Mouse (Mus musculus) bone marrow macrophage, adult 2 months (primary cell): ENCODE results near the gene Rgp1. TPM values are rescaled to one million over a fixed set of nuclear protein-coding genes. Genes with fewer than 3 reads are reported as not detected.
A peak's percentile ranks its signal among the peaks of the same experiment; 100 is the strongest.

Source experiments
- H3K27ac ChIP-seq: 2 replicates; pipeline ENCODE4 v1.5.1; 2012; ENCODE audit warnings: low read depth, low read length; ENCODE audit not compliant: insufficient read depth
- H3K4me1 ChIP-seq: 2 replicates; pipeline ENCODE4 v1.6.1; 2012; ENCODE audit warnings: low read length; ENCODE audit not compliant: control insufficient read depth, insufficient read depth
- H3K4me3 ChIP-seq: 2 replicates; pipeline ENCODE4 v1.5.1; 2012; ENCODE audit warnings: mild to moderate bottlenecking, low read length, moderate library complexity; ENCODE audit not compliant: insufficient read depth
- CTCF ChIP-seq: IDR thresholded peaks from 2 replicates; pipeline ENCODE4 v1.5.1; 2012; ENCODE audit warnings: low read depth, mild to moderate bottlenecking, low read length, moderate library complexity
- POLR2A ChIP-seq: IDR thresholded peaks from 2 replicates; pipeline ENCODE4 v1.6.1; 2012; ENCODE audit warnings: mild to moderate bottlenecking, low read depth, low read length, borderline replicate concordance
- polyA plus RNA-seq: library from polyadenylated mRNA; stranded (reverse); fragments of >200 nt; gene quantifications from 2 replicates; pipeline ENCODE4 v1.2.4, GENCODE M21; 2012; ENCODE audit not compliant: missing spikeins, insufficient read depth, insufficient read length

The Rgp1 gene
- polyA plus RNA-seq, 1 experiment: 17.3 TPM

GRCm38 (mm10) chr4:43612534-43612933 lies 34.0 kb downstream of the Rgp1 start:
- no peak overlapping the region for H3K4me3 ChIP-seq
- TF ChIP-seq POLR2A (no peak), CTCF (no peak)
- H3K27ac ChIP-seq: no peak overlapping the region
- H3K4me1 ChIP-seq: peaks cover 4% of the 10 kb centered on the region

DNA sequence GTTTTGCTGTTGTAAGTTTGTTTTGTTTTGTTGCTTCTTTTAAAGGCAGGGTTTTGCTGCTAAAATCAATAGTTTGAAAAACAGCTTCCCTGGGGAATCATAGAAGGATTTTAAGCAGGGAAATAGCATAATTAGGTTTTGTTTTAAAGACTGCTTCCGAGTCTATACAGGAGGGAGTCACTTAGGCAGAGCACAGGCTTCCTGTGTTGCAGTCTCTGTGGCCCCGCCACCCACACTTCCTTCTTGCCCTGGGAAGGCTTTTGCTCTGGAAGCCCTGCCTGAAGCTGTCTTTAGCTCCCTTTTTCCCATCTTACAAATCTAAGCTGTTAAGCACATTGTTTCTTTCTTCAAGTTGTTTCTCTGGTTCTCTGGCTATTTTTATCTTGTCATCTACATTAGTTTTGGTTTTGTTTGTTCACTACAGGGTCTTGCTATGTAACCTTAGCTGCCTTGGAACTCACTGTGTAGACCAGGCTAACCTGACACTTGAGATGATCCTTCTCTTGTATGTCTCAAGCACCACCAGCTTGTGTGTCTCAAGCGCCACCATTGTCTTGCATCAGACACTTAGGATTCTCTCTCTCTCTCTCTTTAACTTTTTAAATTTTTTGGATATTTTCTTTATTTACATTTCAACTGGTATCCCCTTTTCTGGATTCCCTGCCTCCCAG lies 34.7 kb downstream of the Rgp1 start:
- no peak overlapping the region for H3K27ac ChIP-seq
- H3K4me3 ChIP-seq: no peak overlapping the region
- peaks cover 4% of the 10 kb centered on the region for H3K4me1 ChIP-seq
- TF ChIP-seq POLR2A (no peak), CTCF (no peak)

DNA sequence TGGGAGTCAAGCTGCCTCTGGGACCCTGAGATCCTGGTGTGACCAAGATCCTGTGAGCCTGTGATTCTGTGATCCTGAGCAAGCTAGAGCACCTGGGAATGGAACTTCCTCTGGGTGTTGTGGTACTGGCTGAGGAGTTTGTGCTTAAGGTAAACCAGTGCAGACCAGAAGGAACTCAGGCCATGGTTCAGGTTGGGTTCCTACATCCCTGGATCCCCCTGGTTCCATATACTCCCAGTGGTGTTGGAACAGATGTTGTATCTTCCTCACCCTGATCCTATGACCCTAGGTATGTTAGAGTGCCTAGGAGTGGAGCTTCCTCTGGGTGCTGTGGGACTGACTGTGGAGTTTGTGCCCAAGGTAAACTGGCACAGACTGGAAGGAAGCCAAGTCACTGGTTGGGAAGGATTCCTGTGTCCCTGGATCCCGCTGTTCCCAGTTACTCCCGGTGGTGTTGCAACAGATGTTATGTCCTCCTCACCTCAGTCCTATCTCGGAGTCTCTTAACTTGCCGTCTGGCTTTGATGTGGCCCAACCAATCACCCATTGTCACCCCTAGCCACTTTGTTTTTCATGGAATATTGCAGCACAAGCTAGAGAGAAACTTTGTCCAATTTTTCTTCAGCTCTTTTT lies 41.7 kb downstream of the Rgp1 start:
- H3K27ac ChIP-seq: no peak overlapping the region
- H3K4me1 ChIP-seq: no peaks in the 10 kb centered on the region
- TF ChIP-seq CTCF (no peak), POLR2A (no peak)
- H3K4me3 ChIP-seq: no peak overlapping the region

GRCm38 (mm10) chr4:43629106-43629817 lies 50.7 kb downstream of the Rgp1 start:
- H3K4me3 ChIP-seq: no peak overlapping the region
- no peaks in the 10 kb centered on the region for H3K4me1 ChIP-seq
- no peak for TF ChIP-seq CTCF
- TF ChIP-seq POLR2A: no peak
- no peak overlapping the region for H3K27ac ChIP-seq

DNA sequence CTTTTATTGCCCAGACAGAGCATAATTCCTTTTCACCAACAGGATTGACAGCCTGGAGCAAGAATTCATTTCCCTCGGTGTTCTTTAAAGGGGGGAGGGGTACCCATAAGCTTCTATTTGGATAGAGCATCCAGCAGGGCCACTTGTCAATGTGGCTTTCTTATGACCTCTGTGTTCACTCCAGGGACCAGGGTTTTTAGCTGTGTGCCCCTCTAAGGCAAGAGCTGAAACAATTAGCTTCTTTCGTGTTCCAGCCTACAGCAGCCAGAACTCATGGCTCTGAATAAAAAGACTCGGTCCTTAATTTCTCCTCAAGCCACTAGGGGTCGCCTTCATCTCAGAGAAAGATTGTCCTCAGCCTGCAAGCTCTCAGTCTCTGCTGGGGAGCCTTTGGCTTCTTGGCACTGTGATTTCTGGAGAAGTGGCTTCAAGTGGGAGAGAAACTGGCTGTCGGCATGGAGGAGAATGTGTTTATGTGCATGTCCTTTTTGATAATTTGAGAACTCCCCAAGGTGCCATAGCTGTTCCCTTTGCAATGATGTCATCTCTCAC lies 51.6 kb downstream of the Rgp1 start:
- H3K4me1 ChIP-seq: no peaks in the 10 kb centered on the region
- no peak overlapping the region for H3K4me3 ChIP-seq
- TF ChIP-seq CTCF (peak; percentile 67), POLR2A (no peak)
- H3K27ac ChIP-seq: no peak overlapping the region

DNA sequence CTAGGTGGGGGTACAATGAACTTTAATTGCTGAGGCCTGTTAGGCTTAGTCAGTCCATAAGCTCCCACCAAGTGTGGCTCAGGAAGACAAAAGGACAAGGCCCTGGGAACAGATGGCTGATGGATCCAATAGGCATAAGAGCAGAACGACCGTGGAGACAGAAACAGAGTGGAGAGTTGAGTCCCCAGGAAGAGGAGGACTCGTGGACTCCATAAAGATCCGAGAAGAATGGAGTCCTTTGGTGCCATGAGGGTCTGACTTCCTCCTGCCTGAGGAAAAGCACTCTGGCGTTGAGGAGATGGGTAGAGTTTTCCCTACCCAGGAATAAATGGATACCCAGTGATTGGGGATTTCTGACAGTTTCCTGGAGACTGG lies 52.1 kb downstream of the Rgp1 start:
- TF ChIP-seq CTCF: no peak
- no peak for TF ChIP-seq POLR2A
- Histone ChIP-seq H3K4me3 (no peak overlapping the region), H3K4me1 (no peaks in the 10 kb centered on the region), H3K27ac (no peak overlapping the region)

DNA sequence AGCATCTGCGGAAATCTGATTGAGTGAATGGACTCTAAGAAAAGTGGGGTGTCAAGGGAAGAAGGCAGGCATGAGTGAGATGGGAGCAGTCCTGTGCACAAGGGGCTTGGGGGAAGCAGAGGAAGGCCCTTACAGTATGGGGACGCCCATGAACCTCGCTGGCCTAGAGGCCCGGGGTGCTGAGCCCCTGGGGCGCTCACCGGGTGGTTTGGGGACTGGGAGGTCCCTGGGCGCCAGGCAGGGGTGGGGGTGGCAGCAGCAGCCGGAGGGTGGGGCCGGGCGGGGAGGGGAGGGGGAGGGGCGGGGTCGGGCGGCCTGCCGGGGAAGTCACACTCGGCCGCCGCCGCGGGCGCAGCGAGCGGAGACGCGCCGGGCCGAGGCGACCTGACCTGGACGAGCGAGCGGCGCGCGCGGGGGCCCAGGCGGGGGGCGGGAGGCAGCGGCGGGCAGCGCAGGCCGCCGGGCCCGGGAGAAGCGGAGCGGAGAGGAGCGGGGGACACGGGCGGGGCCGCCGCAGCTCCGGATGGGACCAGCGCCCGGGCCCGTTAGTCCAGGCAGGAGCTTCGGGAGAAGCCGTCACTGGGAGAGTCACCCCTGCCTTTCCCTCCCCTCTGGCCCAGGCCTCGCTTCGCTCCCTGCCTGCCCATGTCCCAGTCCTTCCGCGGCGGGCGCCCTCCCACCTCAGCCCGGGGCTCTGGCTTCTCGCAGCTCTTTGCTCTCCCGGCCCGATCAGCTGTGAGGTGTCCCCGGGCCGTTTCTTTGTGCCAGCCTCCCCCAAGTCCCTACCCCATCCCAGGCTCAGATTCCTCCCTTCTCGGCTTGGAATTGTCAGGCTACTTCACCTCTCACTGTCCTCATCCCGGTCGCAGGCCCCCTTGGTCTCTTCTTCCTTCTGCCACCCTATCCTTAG lies 52.8 kb downstream of the Rgp1 start, which contains the start of gene Npr2:
Gene Npr2 (plus strand): TSS at position 890 of the 910 bp plus-strand sequence.
- Histone ChIP-seq H3K4me3 (peak within 1 kb of the TSS; percentile 28; the same call in 1 of the 2 replicates), H3K27ac (no peak within 1 kb of the TSS), H3K4me1 (no peaks in the 10 kb centered on the region)
- TF ChIP-seq CTCF (no peak), POLR2A (no peak)

DNA sequence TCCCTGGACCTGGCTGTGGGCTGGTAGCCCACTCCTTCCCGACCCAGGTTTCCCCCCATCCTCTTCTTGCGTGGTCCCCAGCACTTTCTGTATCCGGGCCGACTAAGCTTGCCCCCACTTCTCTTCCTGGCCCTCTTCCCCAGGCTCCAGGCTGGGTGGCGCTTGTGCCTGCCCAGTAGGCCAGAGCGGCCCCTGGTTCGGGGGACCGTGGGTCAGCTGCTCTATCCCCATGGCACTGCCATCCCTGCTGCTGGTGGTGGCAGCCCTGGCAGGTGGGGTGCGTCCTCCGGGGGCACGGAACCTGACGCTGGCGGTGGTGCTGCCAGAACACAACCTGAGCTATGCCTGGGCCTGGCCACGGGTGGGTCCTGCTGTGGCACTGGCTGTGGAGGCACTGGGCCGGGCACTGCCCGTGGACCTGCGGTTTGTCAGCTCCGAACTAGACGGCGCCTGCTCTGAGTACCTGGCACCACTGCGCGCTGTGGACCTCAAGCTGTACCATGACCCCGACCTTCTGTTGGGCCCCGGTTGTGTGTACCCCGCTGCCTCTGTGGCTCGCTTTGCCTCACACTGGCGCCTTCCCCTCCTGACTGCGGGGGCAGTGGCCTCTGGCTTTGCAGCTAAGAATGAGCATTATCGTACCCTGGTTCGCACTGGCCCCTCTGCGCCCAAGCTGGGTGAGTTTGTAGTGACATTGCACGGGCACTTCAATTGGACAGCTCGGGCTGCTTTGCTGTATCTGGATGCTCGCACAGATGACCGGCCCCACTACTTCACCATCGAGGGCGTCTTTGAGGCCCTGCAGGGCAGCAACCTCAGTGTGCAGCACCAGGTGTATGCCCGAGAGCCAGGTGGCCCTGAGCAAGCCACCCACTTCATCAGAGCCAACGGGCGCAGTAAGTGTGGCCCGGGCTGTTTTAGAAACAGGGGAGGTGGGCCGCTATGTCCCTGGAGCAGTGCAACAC lies 53.7 kb downstream of the Rgp1 start:
- TF ChIP-seq POLR2A: no peak
- TF ChIP-seq CTCF: no peak
- no peak overlapping the region for H3K27ac ChIP-seq
- H3K4me3 ChIP-seq: no peak overlapping the region
- H3K4me1 ChIP-seq: no peaks in the 10 kb centered on the region

DNA sequence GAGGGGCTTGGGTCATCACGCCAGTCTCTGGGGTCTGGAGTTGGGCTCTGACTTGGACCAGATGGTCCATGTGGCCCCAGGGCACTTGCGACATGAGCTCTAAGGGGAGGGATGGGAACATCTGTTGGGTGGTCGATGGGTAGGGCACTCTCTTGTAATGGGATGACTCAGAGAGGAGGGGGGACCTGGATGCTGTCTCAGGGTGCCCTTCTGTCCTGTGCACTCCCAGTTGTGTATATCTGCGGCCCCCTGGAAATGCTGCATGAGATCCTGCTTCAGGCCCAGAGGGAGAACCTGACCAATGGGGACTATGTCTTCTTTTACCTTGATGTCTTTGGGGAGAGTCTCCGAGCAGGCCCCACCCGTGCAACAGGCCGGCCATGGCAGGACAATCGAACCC lies 54.8 kb downstream of the Rgp1 start:
- H3K27ac ChIP-seq: no peak overlapping the region
- H3K4me3 ChIP-seq: no peak overlapping the region
- H3K4me1 ChIP-seq: no peaks in the 10 kb centered on the region
- no peak for TF ChIP-seq POLR2A
- no peak for TF ChIP-seq CTCF
